Mouse (Mus musculus) liver, adult 2 months (tissue): Measurements from ENCODE around the gene Slc4a7. TPM values are rescaled to one million over a fixed set of nuclear protein-coding genes. Genes with fewer than 3 reads are reported as not detected.

Source experiments
- DNase-seq: peaks from one replicate; pipeline ENCODE4 v3.0.0-alpha.2; 2011; ENCODE audit warnings: low read depth, low spot score; ENCODE audit errors: extremely low read depth
- H3K27ac ChIP-seq: fragments of 200-500 bp; replicated peaks from 2 replicates; pipeline ENCODE4 v1.5.1; 2012; ENCODE audit warnings: low read depth, mild to moderate bottlenecking, control low read depth, inconsistent platforms, low read length; ENCODE audit not compliant: insufficient read depth
- H3K27me3 ChIP-seq: fragments of 200-500 bp; 2 replicates; pipeline ENCODE4 v1.6.1; 2012; ENCODE audit warnings: mild to moderate bottlenecking, moderate library complexity, low read length, inconsistent platforms; ENCODE audit not compliant: control insufficient read depth, insufficient read depth
- H3K36me3 ChIP-seq: fragments of 200-500 bp; 2 replicates; pipeline ENCODE4 v1.6.1; 2012; ENCODE audit warnings: low read length, inconsistent platforms; ENCODE audit not compliant: control insufficient read depth, insufficient read depth
- H3K4me1 ChIP-seq: fragments of 200-500 bp; 2 replicates; pipeline ENCODE4 v1.6.1; 2011; ENCODE audit warnings: low read length; ENCODE audit not compliant: control insufficient read depth, insufficient read depth
- H3K4me3 ChIP-seq: fragments of 200-500 bp; 2 replicates; pipeline ENCODE4 v1.5.1; 2011; ENCODE audit warnings: low read depth, mild to moderate bottlenecking, control low read depth, low read length, moderate library complexity; ENCODE audit not compliant: insufficient read depth
- H3K79me2 ChIP-seq: fragments of 200-500 bp; 2 replicates; pipeline ENCODE4 v1.6.1; 2012; ENCODE audit warnings: inconsistent platforms, mild to moderate bottlenecking, low read length, moderate library complexity; ENCODE audit not compliant: control insufficient read depth, insufficient read depth
- H3K9ac ChIP-seq: fragments of 200-500 bp; 2 replicates; pipeline ENCODE4 v1.6.1; 2012; ENCODE audit warnings: low read depth, mild to moderate bottlenecking, control low read depth, inconsistent platforms, low read length
- CTCF ChIP-seq: fragments of 200-500 bp; IDR thresholded peaks from 2 replicates; pipeline ENCODE4 v1.5.1; 2011; ENCODE audit warnings: low read depth, low read length, control low read depth
- POLR2A ChIP-seq: fragments of 200-500 bp; IDR thresholded peaks from 2 replicates; pipeline ENCODE4 v1.6.1; 2011; ENCODE audit warnings: low read length, control low read depth; ENCODE audit not compliant: insufficient read depth; ENCODE audit errors: extremely low read depth
- WGBS: fragments of 180-500 bp; shearing (Covaris S2); methylation state at CpG from one replicate; pipeline ENCODE4 v1.1.7; 2018; 5-methylcytosine and 5-hydroxymethylcytosine counted together
- polyA plus RNA-seq: library from polyadenylated mRNA; depleted of rRNA; stranded (reverse); fragments of >200 nt; gene quantifications from 2 replicates; pipeline ENCODE4 v1.2.3, GENCODE M21; 2012; rRNA removed
- total RNA-seq: library from RNA; depleted of rRNA; stranded (reverse); fragments of >200 nt; gene quantifications from 2 replicates; pipeline ENCODE4 v1.2.3, GENCODE M21; 2014; rRNA removed

The Slc4a7 gene
- total RNA-seq, result 10.0 and 10.2 TPM in 2 replicates
- 1.4 TPM in 2 replicates for polyA plus RNA-seq

DNA sequence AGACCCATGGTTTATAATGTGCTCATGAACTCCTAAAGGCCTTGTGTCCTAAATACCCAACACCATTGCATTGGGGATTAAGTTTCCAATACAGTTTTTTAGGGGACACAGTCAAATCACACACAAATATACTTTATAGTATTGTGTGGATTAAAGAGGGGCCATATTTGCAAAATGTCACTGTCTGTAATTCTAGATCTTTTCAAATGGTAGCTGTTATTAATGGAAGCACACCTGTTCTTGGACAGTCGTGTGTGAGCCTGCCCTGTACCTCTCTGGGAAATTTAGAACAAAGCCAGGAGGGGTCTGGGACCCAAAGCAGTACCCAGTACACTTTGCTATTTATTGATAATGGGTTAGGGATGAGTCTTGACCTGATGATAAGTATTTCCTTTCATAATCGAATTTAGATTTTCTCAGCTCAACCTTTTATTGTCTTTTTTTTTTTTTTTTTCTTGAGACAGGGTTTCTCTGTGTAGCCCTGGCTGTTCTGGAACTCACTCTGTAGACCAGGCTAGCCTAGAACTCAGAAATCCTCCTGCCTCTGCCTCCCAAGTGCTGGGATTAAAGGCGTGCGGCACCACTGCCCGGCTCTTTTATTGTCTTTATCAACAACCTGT lies at the start of gene Slc4a7:
Gene Slc4a7 (plus strand): TSS at position 570 of the 620 bp plus-strand sequence.
- peak within 1 kb of the TSS; percentile 98 for H3K9ac ChIP-seq
- TF ChIP-seq POLR2A, result no peak
- TF ChIP-seq CTCF, result no peak
- H3K79me2 ChIP-seq, result no peaks in the 10 kb centered on the region
- 82% methylated on average over 5 of the region's 5 CpGs for WGBS
- no peak for DNase-seq
- peak within 1 kb of the TSS; percentile 84 for H3K27ac ChIP-seq
- peaks cover 2% of the 10 kb centered on the region for H3K4me1 ChIP-seq
- no peaks in the 10 kb centered on the region for H3K27me3 ChIP-seq
- peak within 1 kb of the TSS; percentile 94 for H3K4me3 ChIP-seq
- no peaks in the 10 kb centered on the region for H3K36me3 ChIP-seq

DNA sequence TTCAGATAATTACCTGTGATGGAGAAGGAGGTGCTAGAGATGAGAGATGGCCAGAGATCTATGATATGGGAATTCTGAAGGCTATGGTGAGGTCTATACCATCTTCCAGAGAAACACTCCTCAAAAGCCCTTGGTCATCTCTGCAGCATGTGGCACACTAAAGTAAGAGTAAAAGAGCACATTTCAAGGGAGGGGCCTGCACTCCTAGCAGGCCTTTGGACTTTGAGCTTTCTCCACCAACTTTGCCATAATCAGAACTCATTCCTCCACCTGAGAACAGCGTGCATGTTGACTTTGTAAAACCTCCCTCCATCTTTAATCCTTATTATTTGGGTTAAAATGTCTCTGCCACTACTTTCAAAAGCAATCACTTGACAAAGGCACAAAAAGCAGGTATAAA lies 31.5 kb upstream of the Slc4a7 start:
- H3K4me3 ChIP-seq, result no peak overlapping the region
- DNase-seq, result no peak
- WGBS, result 88% methylated on average over 1 of the region's 1 CpGs

DNA sequence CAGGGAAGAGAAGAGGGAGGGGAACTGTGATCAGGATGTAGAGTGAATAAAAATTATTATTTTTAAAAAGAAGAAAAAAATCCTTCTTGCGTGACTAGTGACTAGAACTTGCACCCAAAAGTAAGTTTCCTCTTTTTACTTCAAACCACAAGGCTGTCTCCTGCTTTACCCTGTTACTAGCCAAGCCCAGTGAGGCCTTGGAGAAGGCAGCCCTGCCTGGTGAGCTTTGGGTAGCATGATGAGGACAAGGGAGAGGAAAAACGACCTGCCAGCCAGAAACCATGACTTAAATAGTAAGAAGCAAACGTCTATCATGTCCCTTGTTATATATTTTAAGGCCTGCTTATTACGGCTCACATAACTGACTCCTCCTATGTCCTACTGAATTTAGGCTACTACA lies 20.5 kb upstream of the Slc4a7 start:
- Histone ChIP-seq H3K4me3 (no peak overlapping the region), H3K27me3 (no peaks in the 10 kb centered on the region), H3K4me1 (no peaks in the 10 kb centered on the region), H3K27ac (no peak overlapping the region), H3K79me2 (no peaks in the 10 kb centered on the region), H3K36me3 (no peaks in the 10 kb centered on the region), H3K9ac (no peak overlapping the region)
- DNase-seq, result no peak
- 68% methylated on average over 4 of the region's 4 CpGs for WGBS
- TF ChIP-seq CTCF, result no peak
- no peak for TF ChIP-seq POLR2A

More for the DNA sequence above, 31.5 kb upstream of the Slc4a7 start:
- no peak overlapping the region for H3K9ac ChIP-seq
- TF ChIP-seq CTCF (no peak), POLR2A (no peak)
- no peaks in the 10 kb centered on the region for H3K36me3 ChIP-seq
- H3K79me2 ChIP-seq, result no peaks in the 10 kb centered on the region
- H3K27ac ChIP-seq, result no peak overlapping the region
- H3K4me1 ChIP-seq, result no peaks in the 10 kb centered on the region
- H3K27me3 ChIP-seq, result no peaks in the 10 kb centered on the region

DNA sequence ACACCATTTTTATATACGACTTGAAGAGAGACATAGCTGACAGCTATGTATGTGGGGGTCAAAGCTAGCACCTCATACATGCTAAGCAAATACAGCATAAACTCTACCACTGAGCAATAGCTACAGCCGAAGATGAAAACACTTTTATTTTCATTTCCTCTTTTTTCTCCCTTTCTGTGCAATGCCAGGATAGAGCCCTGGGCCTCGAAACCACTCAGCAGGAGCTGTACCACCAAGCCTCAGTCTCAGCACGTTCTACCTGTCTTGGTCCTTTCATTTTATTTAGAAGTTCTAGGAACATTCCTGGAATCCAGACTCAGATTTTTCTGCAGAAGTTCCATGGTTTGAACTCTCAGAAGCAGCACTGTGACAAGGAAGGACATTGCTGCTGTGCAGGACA lies 17.3 kb upstream of the Slc4a7 start:
- Histone ChIP-seq H3K27ac (no peak overlapping the region), H3K4me1 (no peaks in the 10 kb centered on the region; the same call in 1 of the 2 replicates), H3K27me3 (no peaks in the 10 kb centered on the region), H3K4me3 (no peak overlapping the region), H3K9ac (no peak overlapping the region), H3K36me3 (no peaks in the 10 kb centered on the region), H3K79me2 (no peaks in the 10 kb centered on the region)
- no peak for DNase-seq
- TF ChIP-seq CTCF, result no peak
- no peak for TF ChIP-seq POLR2A
- WGBS, result 75% methylated on average over 4 of the region's 4 CpGs

DNA sequence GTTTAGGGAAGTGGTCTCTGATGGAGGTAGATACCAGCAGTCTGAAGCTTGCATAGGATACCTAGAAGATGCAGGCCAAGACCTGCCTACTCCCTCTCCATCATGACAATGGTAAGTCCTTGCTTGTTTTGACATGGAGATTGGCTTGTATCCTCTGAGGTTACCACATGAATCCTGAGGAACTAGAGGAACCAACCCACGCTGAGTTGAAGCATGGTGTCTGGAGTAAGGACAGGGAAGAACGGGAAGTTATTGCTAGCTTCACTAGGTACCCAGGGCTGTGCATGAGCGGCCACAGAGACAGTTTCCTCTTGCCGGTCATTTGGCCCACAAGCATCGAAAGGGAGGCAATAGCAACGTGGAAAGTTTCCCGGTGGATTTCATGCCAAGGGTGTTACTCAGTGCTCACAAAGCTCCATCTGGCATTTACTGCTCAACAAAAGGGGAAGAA lies 16.0 kb upstream of the Slc4a7 start:
- 57% methylated on average over 7 of the region's 7 CpGs for WGBS
- Histone ChIP-seq H3K4me3 (no peak overlapping the region), H3K4me1 (no peaks in the 10 kb centered on the region; the same call in 1 of the 2 replicates), H3K9ac (no peak overlapping the region), H3K27me3 (no peaks in the 10 kb centered on the region), H3K79me2 (no peaks in the 10 kb centered on the region), H3K36me3 (no peaks in the 10 kb centered on the region), H3K27ac (no peak overlapping the region)
- TF ChIP-seq POLR2A, result no peak
- no peak for TF ChIP-seq CTCF
- DNase-seq, result peak; percentile 5

DNA sequence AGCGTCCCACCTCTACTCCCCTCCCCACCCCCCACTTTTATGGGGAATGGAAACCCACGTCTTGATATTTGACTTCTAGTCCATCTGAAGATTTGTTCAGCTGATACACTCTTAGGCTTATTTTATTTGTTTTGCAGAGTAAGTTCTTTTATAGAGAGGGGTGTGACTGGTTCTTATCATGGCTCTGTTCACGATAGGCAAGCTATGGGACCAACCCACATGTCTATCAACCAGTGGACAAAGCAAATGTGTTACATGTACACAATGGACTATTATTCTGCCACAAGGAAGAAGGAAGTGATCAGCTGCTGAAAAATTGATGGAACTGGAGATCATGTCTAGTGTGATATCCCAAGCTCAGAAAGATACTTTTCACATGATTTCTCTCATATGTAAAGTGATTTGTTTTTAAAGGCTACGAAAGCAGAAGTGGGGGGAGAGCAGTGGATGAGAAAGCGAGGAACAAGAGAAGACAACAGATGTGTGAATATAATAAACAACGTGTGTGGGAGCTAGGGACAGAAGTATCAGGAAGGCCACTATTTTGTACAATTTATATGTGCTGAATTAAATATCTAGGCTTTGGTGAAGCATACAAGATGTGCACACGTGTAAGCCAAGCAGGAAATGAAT lies 14.7 kb upstream of the Slc4a7 start:
- Histone ChIP-seq H3K27ac (no peak overlapping the region), H3K9ac (no peak overlapping the region), H3K36me3 (no peaks in the 10 kb centered on the region), H3K27me3 (no peaks in the 10 kb centered on the region), H3K4me1 (no peaks in the 10 kb centered on the region; the same call in 1 of the 2 replicates), H3K4me3 (no peak overlapping the region), H3K79me2 (no peaks in the 10 kb centered on the region)
- TF ChIP-seq POLR2A, result no peak
- TF ChIP-seq CTCF, result no peak
- no peak for DNase-seq
- 75% methylated on average over 7 of the region's 7 CpGs for WGBS
